Mouse (Mus musculus): ENCODE measurements around the gene Hoxa11.

Hoxa11 gene

GRCm38 (mm10) chr6:52246916-52247315 lies 1.3 kb upstream of the Hoxa11 start:
- peak in 1 of 2 experiments; percentile 20 for DNase-seq

- DNase-seq = peak; percentile 36 to 46
These were observed 793 bp upstream of the Hoxa11 start for GRCm38 (mm10) chr6:52246403-52246803.

- peak; percentile 38 to 55 for DNase-seq
These were observed 412 bp downstream of the Hoxa11 start for GRCm38 (mm10) chr6:52245040-52245756.

GRCm38 (mm10) chr6:52244471-52245039 lies 1.1 kb downstream of the Hoxa11 start:
- DNase-seq = peak in 1 of 2 experiments; percentile 25

GRCm38 (mm10) chr6:52243681-52244121 lies 1.9 kb downstream of the Hoxa11 start:
- DNase-seq = peak in 1 of 2 experiments; percentile 61

GRCm38 (mm10) chr6:52242801-52243332 lies 2.7 kb downstream of the Hoxa11 start:
- DNase-seq = peak in 1 of 2 experiments; percentile 32

- no peak for DNase-seq
These were observed 4.5 kb downstream of the Hoxa11 start for GRCm38 (mm10) chr6:52241001-52241621.

GRCm38 (mm10) chr6:52240389-52241000 lies 5.1 kb downstream of the Hoxa11 start, which contains the start of gene Hoxa10:
TSS of gene Hoxa10 (minus strand) at chr6:52240854.
- peak; percentile 95 to 97 for DNase-seq

GRCm38 (mm10) chr6:52239625-52240388 lies 5.8 kb downstream of the Hoxa11 start:
- DNase-seq = peak; percentile 57 to 60

- peak in 1 of 2 experiments; percentile 48 for DNase-seq
These were observed 6.6 kb downstream of the Hoxa11 start for GRCm38 (mm10) chr6:52238976-52239375.

- peak; percentile 42 to 54 for DNase-seq
These were observed 7.5 kb downstream of the Hoxa11 start for GRCm38 (mm10) chr6:52238155-52238545.

- peak in 1 of 2 experiments; percentile 39 for DNase-seq
These were observed 8.1 kb downstream of the Hoxa11 start for GRCm38 (mm10) chr6:52237346-52238154.

GRCm38 (mm10) chr6:52236806-52237205 lies 8.8 kb downstream of the Hoxa11 start:
- peak in 1 of 2 experiments; percentile 39 for DNase-seq

- DNase-seq = peak in 1 of 2 experiments; percentile 33
These were observed 9.7 kb downstream of the Hoxa11 start for GRCm38 (mm10) chr6:52235866-52236265.

- peak in 1 of 2 experiments; percentile 55 for DNase-seq
These were observed 10.3 kb downstream of the Hoxa11 start for GRCm38 (mm10) chr6:52235267-52235666.

- DNase-seq = peak; percentile 81 to 89
These were observed 11.0 kb downstream of the Hoxa11 start for GRCm38 (mm10) chr6:52234428-52235140.

GRCm38 (mm10) chr6:52233546-52234427 lies 11.8 kb downstream of the Hoxa11 start:
- DNase-seq = peak; percentile 92 to 95

- peak in 1 of 2 experiments; percentile 83 for DNase-seq
These were observed 12.5 kb downstream of the Hoxa11 start for GRCm38 (mm10) chr6:52232984-52233545.

GRCm38 (mm10) chr6:52232568-52232965 lies 13.0 kb downstream of the Hoxa11 start:
- peak; percentile 80 to 86 for DNase-seq
